Mouse (Mus musculus) forebrain, embryonic 15.5 days (tissue): ENCODE measurements around the gene Mogat2. TPM values are rescaled to one million over a fixed set of nuclear protein-coding genes. Genes with fewer than 3 reads are reported as not detected.

Experiments used
- ATAC-seq: fragments of 200-750 bp; cut with Nextera tagmentation; replicated peaks from 2 replicates; pipeline ENCODE4 v1.8.0; 2017; ENCODE audit warnings: mild to moderate bottlenecking, moderate TSS enrichment, moderate library complexity
- H3K27ac ChIP-seq: fragments of 300-500 bp; sonication (generic); replicated peaks from 2 replicates; pipeline ENCODE4 v1.5.1; 2015; ENCODE audit warnings: mild to moderate bottlenecking, inconsistent platforms
- H3K27me3 ChIP-seq: fragments of 300-500 bp; sonication (generic); 2 replicates; pipeline ENCODE4 v1.6.1; 2015; ENCODE audit warnings: inconsistent platforms
- H3K36me3 ChIP-seq: fragments of 300-500 bp; sonication (generic); 2 replicates; pipeline ENCODE4 v1.6.1; 2015; ENCODE audit warnings: mild to moderate bottlenecking, inconsistent platforms
- H3K4me1 ChIP-seq: fragments of 300-500 bp; sonication (generic); 2 replicates; pipeline ENCODE4 v1.6.1; 2015; ENCODE audit warnings: inconsistent platforms
- H3K4me2 ChIP-seq: fragments of 300-500 bp; sonication (generic); replicated peaks from 2 replicates; pipeline ENCODE4 v1.6.1; 2015; ENCODE audit warnings: mild to moderate bottlenecking, inconsistent platforms
- H3K4me3 ChIP-seq: fragments of 300-500 bp; sonication (generic); 2 replicates; pipeline ENCODE4 v1.5.1; 2015; ENCODE audit warnings: mild to moderate bottlenecking, inconsistent platforms
- H3K9ac ChIP-seq: fragments of 300-500 bp; sonication (generic); replicated peaks from 2 replicates; pipeline ENCODE4 v1.6.1; 2015; ENCODE audit warnings: mild to moderate bottlenecking, inconsistent platforms
- H3K9me3 ChIP-seq: fragments of 300-500 bp; sonication (generic); 2 replicates; pipeline ENCODE4 v1.6.1; 2016; ENCODE audit warnings: inconsistent platforms
- WGBS: fragments of 180-500 bp; shearing (Covaris S2); methylation state at CpG from one replicate; pipeline ENCODE4 v1.1.7; 2015; ENCODE audit warnings: mixed read lengths; 5-methylcytosine and 5-hydroxymethylcytosine counted together
- polyA plus RNA-seq: library from polyadenylated mRNA; unstranded; fragments of >200 nt; fragmentation: Nextera tagmentation; extraction: Ambion mirVana; gene quantifications from 2 replicates; pipeline ENCODE4 v1.2.1, GENCODE M21; 2015

Mogat2 gene
- polyA plus RNA-seq, 1 experiment from 2014 or later = 1.2 TPM

GRCm38 (mm10) chr7:99213686-99214085, 24.7 kb downstream of the Mogat2 start:
- H3K4me2 ChIP-seq = no peak overlapping the region
- WGBS = 85% methylated on average over 2 of the region's 2 CpGs
- H3K4me3 ChIP-seq = no peak overlapping the region
- H3K9me3 ChIP-seq = no peaks in the 10 kb centered on the region; the same call in 1 of the 2 replicates
- no peaks in the 10 kb centered on the region for H3K36me3 ChIP-seq
- no peak overlapping the region for H3K9ac ChIP-seq
- no peaks in the 10 kb centered on the region for H3K4me1 ChIP-seq
- no peaks in the 10 kb centered on the region for H3K27me3 ChIP-seq
- no peak for ATAC-seq
- H3K27ac ChIP-seq = no peak overlapping the region

- Histone ChIP-seq H3K27ac (no peak overlapping the region), H3K4me1 (no peaks in the 10 kb centered on the region)
- 93% methylated on average over 1 of the region's 1 CpGs for WGBS
Measured at GRCm38 (mm10) chr7:99213056-99213455, 25.4 kb downstream of the Mogat2 start.

GRCm38 (mm10) chr7:99208704-99209103, 29.7 kb downstream of the Mogat2 start:
- Histone ChIP-seq H3K36me3 (no peaks in the 10 kb centered on the region), H3K4me3 (no peak overlapping the region), H3K9me3 (no peaks in the 10 kb centered on the region; the same call in 1 of the 2 replicates), H3K4me1 (no peaks in the 10 kb centered on the region), H3K4me2 (no peak overlapping the region), H3K27me3 (no peaks in the 10 kb centered on the region), H3K27ac (no peak overlapping the region), H3K9ac (no peak overlapping the region)
- ATAC-seq = no peak
- 93% methylated on average over 4 of the region's 4 CpGs for WGBS

More at GRCm38 (mm10) chr7:99213056-99213455, 25.4 kb downstream of the Mogat2 start:
- H3K4me3 ChIP-seq = no peak overlapping the region
- H3K4me2 ChIP-seq = no peak overlapping the region
- H3K27me3 ChIP-seq = no peaks in the 10 kb centered on the region
- no peak overlapping the region for H3K9ac ChIP-seq
- H3K36me3 ChIP-seq = no peaks in the 10 kb centered on the region
- ATAC-seq = no peak
- no peaks in the 10 kb centered on the region; the same call in 1 of the 2 replicates for H3K9me3 ChIP-seq

GRCm38 (mm10) chr7:99206364-99206763, 32.1 kb downstream of the Mogat2 start:
- Histone ChIP-seq H3K4me3 (no peak overlapping the region), H3K9me3 (no peaks in the 10 kb centered on the region), H3K36me3 (no peaks in the 10 kb centered on the region), H3K4me1 (no peaks in the 10 kb centered on the region), H3K4me2 (no peak overlapping the region), H3K27me3 (no peaks in the 10 kb centered on the region), H3K9ac (no peak overlapping the region), H3K27ac (no peak overlapping the region)
- WGBS = 88% methylated on average over 7 of the region's 7 CpGs
- no peak for ATAC-seq

GRCm38 (mm10) chr7:99202163-99202562, 36.3 kb downstream of the Mogat2 start:
- no peak for ATAC-seq
- no peaks in the 10 kb centered on the region for H3K27me3 ChIP-seq
- H3K4me2 ChIP-seq = no peak overlapping the region
- H3K27ac ChIP-seq = no peak overlapping the region
- no peaks in the 10 kb centered on the region for H3K9me3 ChIP-seq
- no peaks in the 10 kb centered on the region for H3K36me3 ChIP-seq
- H3K4me1 ChIP-seq = no peaks in the 10 kb centered on the region
- no peak overlapping the region for H3K4me3 ChIP-seq
- WGBS = 84% methylated on average over 7 of the region's 7 CpGs
- no peak overlapping the region for H3K9ac ChIP-seq

GRCm38 (mm10) chr7:99200290-99200689, 38.1 kb downstream of the Mogat2 start:
- Histone ChIP-seq H3K4me3 (no peak overlapping the region), H3K4me1 (no peaks in the 10 kb centered on the region), H3K9ac (no peak overlapping the region), H3K27me3 (no peaks in the 10 kb centered on the region), H3K9me3 (no peaks in the 10 kb centered on the region), H3K36me3 (no peaks in the 10 kb centered on the region), H3K4me2 (no peak overlapping the region), H3K27ac (no peak overlapping the region)
- no peak for ATAC-seq
- WGBS = 45% methylated on average over 4 of the region's 4 CpGs

- H3K36me3 ChIP-seq = no peaks in the 10 kb centered on the region
- no peaks in the 10 kb centered on the region for H3K4me1 ChIP-seq
- ATAC-seq = no peak
- H3K4me3 ChIP-seq = no peak overlapping the region
- no peak overlapping the region for H3K27ac ChIP-seq
- no peak overlapping the region for H3K4me2 ChIP-seq
- H3K9ac ChIP-seq = no peak overlapping the region
- 86% methylated on average over 9 of the region's 9 CpGs for WGBS
- no peaks in the 10 kb centered on the region for H3K27me3 ChIP-seq
- H3K9me3 ChIP-seq = no peaks in the 10 kb centered on the region
Measured at GRCm38 (mm10) chr7:99199451-99200175, 38.8 kb downstream of the Mogat2 start.

- H3K27me3 ChIP-seq = no peaks in the 10 kb centered on the region
- H3K4me1 ChIP-seq = no peaks in the 10 kb centered on the region
- no peak for ATAC-seq
- H3K9me3 ChIP-seq = no peaks in the 10 kb centered on the region
- H3K36me3 ChIP-seq = no peaks in the 10 kb centered on the region
- H3K9ac ChIP-seq = no peak overlapping the region
- H3K4me3 ChIP-seq = no peak overlapping the region
- H3K27ac ChIP-seq = no peak overlapping the region
- no peak overlapping the region for H3K4me2 ChIP-seq
- WGBS = 91% methylated on average over 2 of the region's 2 CpGs
Measured at GRCm38 (mm10) chr7:99198811-99199210, 39.6 kb downstream of the Mogat2 start.

- no peak for ATAC-seq
- H3K4me1 ChIP-seq = no peaks in the 10 kb centered on the region
- no peak overlapping the region for H3K9ac ChIP-seq
- 52% methylated on average over 2 of the region's 2 CpGs for WGBS
- no peaks in the 10 kb centered on the region for H3K27me3 ChIP-seq
- no peaks in the 10 kb centered on the region for H3K9me3 ChIP-seq
- H3K4me2 ChIP-seq = no peak overlapping the region
- H3K36me3 ChIP-seq = no peaks in the 10 kb centered on the region
- no peak overlapping the region for H3K27ac ChIP-seq
- no peak overlapping the region for H3K4me3 ChIP-seq
Measured at GRCm38 (mm10) chr7:99194511-99194910, 43.9 kb downstream of the Mogat2 start.

GRCm38 (mm10) chr7:99193926-99194325, 44.5 kb downstream of the Mogat2 start:
- no peak for ATAC-seq
- no peaks in the 10 kb centered on the region for H3K36me3 ChIP-seq
- WGBS = 89% methylated on average over 4 of the region's 4 CpGs
- H3K9ac ChIP-seq = no peak overlapping the region
- no peak overlapping the region for H3K27ac ChIP-seq
- H3K27me3 ChIP-seq = no peaks in the 10 kb centered on the region
- no peaks in the 10 kb centered on the region for H3K4me1 ChIP-seq
- H3K4me3 ChIP-seq = no peak overlapping the region
- H3K4me2 ChIP-seq = no peak overlapping the region
- H3K9me3 ChIP-seq = no peaks in the 10 kb centered on the region

- no peak for ATAC-seq
- Histone ChIP-seq H3K27me3 (no peaks in the 10 kb centered on the region), H3K4me2 (no peak overlapping the region), H3K27ac (no peak overlapping the region), H3K4me1 (no peaks in the 10 kb centered on the region), H3K9me3 (no peaks in the 10 kb centered on the region), H3K9ac (no peak overlapping the region), H3K4me3 (no peak overlapping the region), H3K36me3 (no peaks in the 10 kb centered on the region)
Measured at GRCm38 (mm10) chr7:99191411-99191810, 47.0 kb downstream of the Mogat2 start.

- H3K4me2 ChIP-seq = no peak overlapping the region
- no peaks in the 10 kb centered on the region for H3K9me3 ChIP-seq
- 85% methylated on average over 5 of the region's 5 CpGs for WGBS
- H3K4me3 ChIP-seq = no peak overlapping the region
- H3K27me3 ChIP-seq = no peaks in the 10 kb centered on the region
- H3K4me1 ChIP-seq = no peaks in the 10 kb centered on the region
- ATAC-seq = no peak
- H3K27ac ChIP-seq = no peak overlapping the region
- H3K36me3 ChIP-seq = no peaks in the 10 kb centered on the region
- H3K9ac ChIP-seq = no peak overlapping the region
Measured at GRCm38 (mm10) chr7:99189885-99190284, 48.5 kb downstream of the Mogat2 start.

GRCm38 (mm10) chr7:99188630-99189029, 49.8 kb downstream of the Mogat2 start:
- WGBS = 87% methylated on average over 6 of the region's 6 CpGs
- no peak for ATAC-seq
- H3K4me1 ChIP-seq = no peaks in the 10 kb centered on the region
- no peak overlapping the region for H3K4me2 ChIP-seq
- H3K9ac ChIP-seq = no peak overlapping the region
- H3K9me3 ChIP-seq = no peaks in the 10 kb centered on the region
- H3K36me3 ChIP-seq = no peaks in the 10 kb centered on the region
- no peak overlapping the region for H3K4me3 ChIP-seq
- H3K27ac ChIP-seq = no peak overlapping the region
- 0 out of 2 replicates have a peak, but pooled peaks cover 3% of the 10 kb centered on the region for H3K27me3 ChIP-seq
